Mouse (Mus musculus) kidney, adult 2 months (tissue): ENCODE results near the gene Rb1. TPM values are rescaled to one million over a fixed set of nuclear protein-coding genes. Genes with fewer than 3 reads are reported as not detected.

Experiments
- DNase-seq: peaks from one replicate; pipeline ENCODE4 v3.0.0; 2021
- H3K27ac ChIP-seq: fragments of 200-500 bp; 2 replicates; pipeline ENCODE4 v1.5.1; 2012; ENCODE audit warnings: low read depth, low read length, control low read depth, inconsistent platforms; ENCODE audit not compliant: insufficient read depth
- H3K27me3 ChIP-seq: fragments of 200-500 bp; replicated peaks from 2 replicates; pipeline ENCODE4 v1.6.1; 2012; ENCODE audit warnings: mild to moderate bottlenecking, moderate library complexity, low read length, inconsistent platforms; ENCODE audit not compliant: control insufficient read depth, insufficient read depth
- H3K36me3 ChIP-seq: fragments of 200-500 bp; 2 replicates; pipeline ENCODE4 v1.6.1; 2012; ENCODE audit warnings: mild to moderate bottlenecking, moderate library complexity, low read length, inconsistent platforms; ENCODE audit not compliant: control insufficient read depth, insufficient read depth
- H3K4me1 ChIP-seq: fragments of 200-500 bp; 2 replicates; pipeline ENCODE4 v1.6.1; 2011; ENCODE audit warnings: low read length; ENCODE audit not compliant: control insufficient read depth, insufficient read depth
- H3K4me3 ChIP-seq: fragments of 200-500 bp; 2 replicates; pipeline ENCODE4 v1.5.1; 2011; ENCODE audit warnings: mild to moderate bottlenecking, low read depth, low read length, control low read depth; ENCODE audit not compliant: insufficient read depth
- CTCF ChIP-seq: fragments of 200-500 bp; conservative IDR thresholded peaks from 2 replicates; pipeline ENCODE4 v1.5.1; 2011; ENCODE audit warnings: low read depth, mild to moderate bottlenecking, control low read depth, low read length, moderate library complexity, mixed read lengths; ENCODE audit not compliant: insufficient read depth, insufficient read length
- POLR2A ChIP-seq: fragments of 200-500 bp; IDR thresholded peaks from one replicate; pipeline ENCODE4 v1.6.1; 2011; ENCODE audit warnings: low read depth, low read length, control low read depth
- WGBS: fragments of 180-500 bp; shearing (Covaris S2); methylation state at CpG from one replicate; pipeline ENCODE4 v1.1.7; 2018; 5-methylcytosine and 5-hydroxymethylcytosine counted together
- polyA plus RNA-seq: library from polyadenylated mRNA; depleted of rRNA; stranded (reverse); fragments of >200 nt; gene quantifications from 2 replicates; pipeline ENCODE4 v1.2.3, GENCODE M21; 2012

Rb1 gene
- polyA plus RNA-seq, 1 experiment, result 8.3 TPM

DNA sequence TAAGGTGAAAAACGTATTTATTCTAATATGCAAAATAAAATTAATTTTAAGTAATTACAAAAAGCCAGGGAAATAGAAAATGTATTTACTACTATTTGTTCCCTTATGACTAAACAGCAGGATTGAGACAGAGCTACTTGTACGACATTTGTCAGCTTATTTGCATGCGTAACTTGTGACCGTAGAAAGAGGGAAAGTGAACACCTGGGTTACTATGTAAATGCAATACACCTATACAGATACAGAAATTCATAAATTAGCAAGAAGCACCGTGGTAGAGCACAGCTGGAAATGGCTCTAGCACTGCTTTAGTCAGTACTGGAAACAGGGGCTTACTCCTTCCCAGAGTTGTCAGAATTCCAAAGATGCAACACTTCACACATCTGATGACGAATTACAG is 46.5 kb downstream of the Rb1 start:
- TF ChIP-seq CTCF, result no peak
- TF ChIP-seq POLR2A, result no peak
- DNase-seq, result no peak
- Histone ChIP-seq H3K27ac (no peak overlapping the region), H3K36me3 (peaks cover 1% of the 10 kb centered on the region), H3K4me1 (no peaks in the 10 kb centered on the region; the same call in 1 of the 2 replicates), H3K27me3 (no peaks in the 10 kb centered on the region), H3K4me3 (no peak overlapping the region)
- 89% methylated on average over 6 of the region's 6 CpGs for WGBS

GRCm38 (mm10) chr14:73271807-73272206 is 53.8 kb downstream of the Rb1 start:
- 82% methylated on average over 5 of the region's 5 CpGs for WGBS

DNA sequence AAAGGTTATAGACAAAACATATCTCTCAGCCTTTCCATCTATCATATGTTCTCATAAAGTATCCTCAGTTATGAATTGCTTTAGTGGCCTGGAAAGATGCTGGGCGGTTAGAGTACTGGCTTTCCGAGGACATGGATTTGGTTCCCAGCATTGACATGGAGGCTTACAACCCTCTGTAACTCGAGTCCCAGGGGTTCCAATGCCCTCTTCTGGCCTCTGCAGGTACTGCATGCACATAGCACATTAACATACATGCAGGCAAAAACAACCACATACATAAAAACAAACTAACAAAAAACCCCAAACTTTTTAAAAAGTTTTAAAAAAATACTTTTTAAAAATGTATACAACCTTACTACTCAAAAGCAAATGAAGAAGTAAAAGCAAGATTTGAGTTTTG is 59.5 kb downstream of the Rb1 start:
- H3K4me1 ChIP-seq, result no peaks in the 10 kb centered on the region
- 84% methylated on average over 3 of the region's 3 CpGs for WGBS
- TF ChIP-seq CTCF, result peak; percentile 37; the same call in 1 of the 2 replicates
- TF ChIP-seq POLR2A, result no peak
- DNase-seq, result no peak
- no peaks in the 10 kb centered on the region for H3K27me3 ChIP-seq
- H3K36me3 ChIP-seq, result 0 out of 2 replicates have a peak, but pooled peaks cover 1% of the 10 kb centered on the region
- H3K4me3 ChIP-seq, result no peak overlapping the region
- no peak overlapping the region for H3K27ac ChIP-seq

More at GRCm38 (mm10) chr14:73271807-73272206, 53.8 kb downstream of the Rb1 start:
- H3K4me1 ChIP-seq, result no peaks in the 10 kb centered on the region
- no peak for DNase-seq
- H3K36me3 ChIP-seq, result peaks cover 1% of the 10 kb centered on the region; the same call in 1 of the 2 replicates
- TF ChIP-seq CTCF, result no peak
- no peak for TF ChIP-seq POLR2A
- H3K4me3 ChIP-seq, result no peak overlapping the region
- H3K27ac ChIP-seq, result no peak overlapping the region
- no peaks in the 10 kb centered on the region for H3K27me3 ChIP-seq

GRCm38 (mm10) chr14:73262210-73262609 is 63.4 kb downstream of the Rb1 start:
- H3K4me3 ChIP-seq, result no peak overlapping the region
- H3K4me1 ChIP-seq, result no peaks in the 10 kb centered on the region
- 70% methylated on average over 9 of the region's 9 CpGs for WGBS
- TF ChIP-seq CTCF (no peak), POLR2A (no peak)
- no peak for DNase-seq
- no peaks in the 10 kb centered on the region for H3K27me3 ChIP-seq
- H3K36me3 ChIP-seq, result 0 out of 2 replicates have a peak, but pooled peaks cover 1% of the 10 kb centered on the region
- H3K27ac ChIP-seq, result no peak overlapping the region

- DNase-seq, result no peak
- Histone ChIP-seq H3K4me3 (no peak overlapping the region), H3K4me1 (peaks cover 2% of the 10 kb centered on the region), H3K36me3 (no peaks in the 10 kb centered on the region), H3K27ac (no peak overlapping the region), H3K27me3 (no peaks in the 10 kb centered on the region)
- WGBS, result 67% methylated on average over 4 of the region's 4 CpGs
- TF ChIP-seq CTCF, result no peak
- no peak for TF ChIP-seq POLR2A
Measured at GRCm38 (mm10) chr14:73258181-73258580, 67.4 kb downstream of the Rb1 start.

DNA sequence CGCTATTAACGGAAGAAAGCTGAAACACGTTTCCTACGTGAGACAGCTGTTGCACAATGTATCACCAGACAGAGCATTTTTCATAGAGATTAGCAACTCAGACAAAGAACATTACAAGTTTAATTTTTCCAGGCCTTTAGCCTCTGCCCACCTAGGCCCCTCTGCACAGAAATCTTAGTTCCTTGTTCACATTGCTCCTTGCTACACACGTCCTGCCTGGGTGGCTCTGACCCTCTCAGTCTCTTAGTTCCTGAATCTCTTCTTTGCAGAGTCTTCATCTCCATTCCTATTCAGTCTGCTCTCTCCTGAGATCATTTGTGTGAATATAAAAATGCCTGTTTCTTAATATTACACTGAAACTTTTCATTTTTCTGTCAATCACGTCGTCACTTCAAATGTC is 68.3 kb downstream of the Rb1 start:
- no peak for DNase-seq
- Histone ChIP-seq H3K4me1 (peaks cover 8% of the 10 kb centered on the region), H3K27me3 (no peaks in the 10 kb centered on the region), H3K4me3 (no peak overlapping the region), H3K36me3 (no peaks in the 10 kb centered on the region), H3K27ac (no peak overlapping the region)
- 73% methylated on average over 7 of the region's 7 CpGs for WGBS
- TF ChIP-seq POLR2A (no peak), CTCF (no peak)

- Histone ChIP-seq H3K36me3 (no peaks in the 10 kb centered on the region), H3K27me3 (no peaks in the 10 kb centered on the region), H3K4me3 (no peak overlapping the region), H3K4me1 (peaks cover 13% of the 10 kb centered on the region), H3K27ac (no peak overlapping the region)
- no peak for DNase-seq
- TF ChIP-seq CTCF (no peak), POLR2A (no peak)
- WGBS, result 73% methylated on average over 3 of the region's 3 CpGs
Measured at GRCm38 (mm10) chr14:73255426-73255970, 70.1 kb downstream of the Rb1 start.

- peak; percentile 57 for DNase-seq
- no peaks in the 10 kb centered on the region for H3K36me3 ChIP-seq
- no peak overlapping the region for H3K4me3 ChIP-seq
- peaks cover 13% of the 10 kb centered on the region for H3K4me1 ChIP-seq
- 41% methylated on average over 4 of the region's 4 CpGs for WGBS
- H3K27ac ChIP-seq, result peak overlapping the region; percentile 46; the same call in 1 of the 2 replicates
- no peaks in the 10 kb centered on the region for H3K27me3 ChIP-seq
- TF ChIP-seq CTCF, result peak; percentile 32; the same call in 1 of the 2 replicates
- no peak for TF ChIP-seq POLR2A
Measured at GRCm38 (mm10) chr14:73254412-73254811, 71.2 kb downstream of the Rb1 start.
